11 mouse cellular contexts compared by ENCODE assay signal in the genomic region with DNA sequence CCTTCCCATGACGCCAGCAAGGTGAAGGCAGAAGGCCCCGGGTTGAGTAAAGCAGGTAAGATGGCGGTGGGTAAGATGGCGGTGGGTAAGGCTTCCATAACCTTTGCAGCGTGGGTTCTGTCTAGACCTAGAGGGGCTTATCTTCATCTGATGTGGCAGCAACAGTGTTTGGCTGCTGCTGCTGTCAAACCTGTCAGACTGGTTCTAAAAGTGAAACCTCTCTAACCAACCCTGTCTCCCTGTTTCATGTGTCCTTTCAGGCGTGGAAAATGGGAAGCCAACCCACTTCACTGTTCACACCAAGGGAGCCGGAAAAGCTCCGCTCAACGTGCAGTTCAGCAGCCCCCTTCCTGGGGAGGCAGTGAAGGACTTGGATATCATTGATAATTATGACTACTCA.
A peak's percentile ranks its signal among the peaks of the same experiment; 100 is the strongest.
DNase-seq lines count a peak whose midpoint lies in the region; ATAC-seq and TF ChIP-seq lines count a peak whose summit lies in the region.
"Had no signal": no experiment of that assay in that cellular context is flagged by ENCODE, and none has a peak within 500 bp of the region (broad histone marks: within the 10 kb centered on the region; RNA-seq: fewer than 3 reads in every experiment).

No protein-coding gene starts in this region.

- no peak for ATAC-seq in limb, embryonic 14.5 days (ENCODE audit: low FRiP score, low read depth)
- ATAC-seq in stomach, embryonic 14.5 days (ENCODE audit: insufficient number of reproducible peaks, insufficient read depth, low FRiP score, low read depth) = peak; percentile 79
- no peak for ATAC-seq in hindbrain, embryonic 16.5 days

- H3K4me2 ChIP-seq in limb, embryonic 14.5 days (replicated peaks; ENCODE audit: low read depth, low read length, severe bottlenecking) = no peak overlapping the region
- no peak overlapping the region for H3K4me2 ChIP-seq in stomach, embryonic 14.5 days (replicated peaks; ENCODE audit: low read depth, low read length)
- H3K4me2 ChIP-seq in hindbrain, embryonic 16.5 days (ENCODE audit: low read length) = no peak overlapping the region

- H3K27ac ChIP-seq in heart, embryonic 10.5 days = no peak overlapping the region
- peak overlapping the region; percentile 83 for H3K27ac ChIP-seq in limb, embryonic 14.5 days (replicated peaks; ENCODE audit: low read depth, low read length)
- H3K27ac ChIP-seq in stomach, embryonic 14.5 days (ENCODE audit: low read length) = no peak overlapping the region
- no peak overlapping the region for H3K27ac ChIP-seq in thymus, adult 2 months (ENCODE audit: control insufficient read depth, insufficient read depth, low read length)
- no peak overlapping the region for H3K27ac ChIP-seq in hindbrain, embryonic 16.5 days (ENCODE audit: low read depth, low read length)

- no peak overlapping the region for H3K4me3 ChIP-seq in heart, embryonic 10.5 days
- no peak overlapping the region for H3K4me3 ChIP-seq in limb, embryonic 14.5 days (replicated peaks; ENCODE audit: low read length)
- H3K4me3 ChIP-seq in stomach, embryonic 14.5 days (ENCODE audit: low read depth, low read length) = no peak overlapping the region
- H3K4me3 ChIP-seq in thymus, adult 2 months (ENCODE audit: control insufficient read depth, insufficient read depth, low read length) = no peak overlapping the region
- no peak overlapping the region for H3K4me3 ChIP-seq in hindbrain, embryonic 16.5 days (ENCODE audit: low read length)
- H3K4me3 ChIP-seq: megakaryocyte, embryonic 14.5 days had no signal

- DNase-seq in heart, adult 11 months = peak; percentile 76
- DNase-seq in heart, embryonic 10.5 days (ENCODE audit: low spot score) = no peak
- peak; percentile 61 for DNase-seq in kidney, adult 9 months
- DNase-seq in limb, embryonic 14.5 days (ENCODE audit: low spot score) = no peak
- DNase-seq in thymus, adult 2 months = no peak
- no peak for DNase-seq in MN1 (ENCODE audit: low spot score)
- DNase-seq: adrenal gland, adult 8-10 months; right cerebral cortex, postnatal 14 days had no signal

- H3K27me3 ChIP-seq in heart, embryonic 10.5 days (ENCODE audit: insufficient read depth, poor library complexity, severe bottlenecking) = no peaks in the 10 kb centered on the region
- no peaks in the 10 kb centered on the region for H3K27me3 ChIP-seq in limb, embryonic 14.5 days (ENCODE audit: control insufficient read depth, insufficient read depth, low read length)
- no peaks in the 10 kb centered on the region for H3K27me3 ChIP-seq in stomach, embryonic 14.5 days (ENCODE audit: control insufficient read depth, insufficient read depth, low read length)
- H3K27me3 ChIP-seq in thymus, adult 2 months (ENCODE audit: control insufficient read depth, insufficient read depth, low read length) = no peaks in the 10 kb centered on the region
- no peaks in the 10 kb centered on the region for H3K27me3 ChIP-seq in hindbrain, embryonic 16.5 days (replicated peaks; ENCODE audit: control insufficient read depth, insufficient read depth, low read length)

- 0 out of 2 replicates have a peak overlapping the region, but pooled peaks have one; percentile 12 for H3K9ac ChIP-seq in limb, embryonic 14.5 days (ENCODE audit: low read depth, low read length, severe bottlenecking)
- H3K9ac ChIP-seq in stomach, embryonic 14.5 days (replicated peaks; ENCODE audit: low read depth, low read length) = no peak overlapping the region
- no peak overlapping the region for H3K9ac ChIP-seq in hindbrain, embryonic 16.5 days (ENCODE audit: low read depth, low read length)

- H3K9me3 ChIP-seq in heart, embryonic 10.5 days = no peaks in the 10 kb centered on the region
- H3K9me3 ChIP-seq in limb, embryonic 14.5 days (ENCODE audit: control insufficient read depth, low read length) = no peaks in the 10 kb centered on the region
- H3K9me3 ChIP-seq in stomach, embryonic 14.5 days (ENCODE audit: control insufficient read depth, low read depth, low read length) = no peaks in the 10 kb centered on the region
- H3K9me3 ChIP-seq in hindbrain, embryonic 16.5 days (ENCODE audit: control insufficient read depth, low read length) = no peaks in the 10 kb centered on the region
- H3K9me3 ChIP-seq: megakaryocyte, embryonic 14.5 days had no signal

- H3K4me1 ChIP-seq in heart, embryonic 10.5 days = peaks cover 17% of the 10 kb centered on the region
- H3K4me1 ChIP-seq in limb, embryonic 14.5 days (ENCODE audit: control insufficient read depth, insufficient read depth, low read length) = peaks cover 61% of the 10 kb centered on the region
- peaks cover 18% of the 10 kb centered on the region for H3K4me1 ChIP-seq in stomach, embryonic 14.5 days (ENCODE audit: control insufficient read depth, insufficient read depth, low read length)
- no peaks in the 10 kb centered on the region for H3K4me1 ChIP-seq in thymus, adult 2 months (replicated peaks; ENCODE audit: control insufficient read depth, insufficient read depth, low read length)
- H3K4me1 ChIP-seq in hindbrain, embryonic 16.5 days (ENCODE audit: control insufficient read depth, insufficient read depth, low read depth, low read length) = peaks cover 6% of the 10 kb centered on the region

- 86% methylated on average over 9 of the region's 9 CpGs for WGBS in heart, embryonic 10.5 days
- 68% methylated on average over 9 of the region's 9 CpGs for WGBS in limb, embryonic 14.5 days
- 79% methylated on average over 9 of the region's 9 CpGs for WGBS in stomach, embryonic 14.5 days
- 95% methylated on average over 9 of the region's 9 CpGs for WGBS in thymus, adult 2 months
- 90% methylated on average over 9 of the region's 9 CpGs for WGBS in hindbrain, embryonic 16.5 days

- no peak for TF ChIP-seq CTCF in thymus, adult 2 months (IDR thresholded peaks at IDR 0.05; ENCODE audit: borderline replicate concordance, control insufficient read depth, extremely low read depth, insufficient read depth, low read length, poor library complexity)

- peaks cover 70% of the 10 kb centered on the region for H3K36me3 ChIP-seq in heart, embryonic 10.5 days
- H3K36me3 ChIP-seq in limb, embryonic 14.5 days (ENCODE audit: control insufficient read depth, insufficient read depth, low read length) = peaks cover 66% of the 10 kb centered on the region
- peaks cover 44% of the 10 kb centered on the region for H3K36me3 ChIP-seq in stomach, embryonic 14.5 days (ENCODE audit: control insufficient read depth, insufficient read depth, low read length)
- H3K36me3 ChIP-seq in thymus, adult 2 months (ENCODE audit: control insufficient read depth, insufficient read depth, low read length) = no peaks in the 10 kb centered on the region
- peaks cover 52% of the 10 kb centered on the region for H3K36me3 ChIP-seq in hindbrain, embryonic 16.5 days (ENCODE audit: control insufficient read depth, insufficient read depth, low read length)

- no peak for TF ChIP-seq POLR2A in limb, embryonic 14.5 days (IDR thresholded peaks at IDR 0.05; ENCODE audit: borderline replicate concordance, extremely low read depth, insufficient read depth, insufficient read length)
- no peak for TF ChIP-seq POLR2A in thymus, adult 2 months (IDR thresholded peaks at IDR 0.05; ENCODE audit: control insufficient read depth, extremely low read depth, insufficient read depth, low read length, poor library complexity)

Comparison
In these comparisons a context has a peak if more than half of its experiments do, and no peak if none do; other contexts are left out.
1. DNase-seq: peak in heart, adult 11 months (single experiment) and kidney, adult 9 months (single experiment); none in heart, embryonic 10.5 days (single experiment), limb, embryonic 14.5 days (single experiment), thymus, adult 2 months (single experiment) and MN1 (single experiment).